Mouse (Mus musculus) liver, embryonic 16.5 days (tissue): ENCODE measurements at regions not wholly inside any gene's neighbourhood (a gene's known extent, or its start where the extent isn't known, plus 50 kb on each side); places are given as distances from the start of the nearest gene placed in this dataset.
"Not testable (repeated sequence)": the region's sequence is repeated elsewhere in the genome, so short reads cannot be mapped to it uniquely, and the experiment has no call there.

Experiments used
- ATAC-seq: fragments of 200-750 bp; cut with Nextera tagmentation; 2 replicates; pipeline ENCODE4 v1.8.0; 2017; ENCODE audit warnings: low read depth, mild to moderate bottlenecking, moderate number of reproducible peaks, moderate library complexity
- H3K27ac ChIP-seq: fragments of 300-500 bp; sonication (generic); 2 replicates; pipeline ENCODE4 v1.5.1; 2014; ENCODE audit warnings: mild to moderate bottlenecking, low read length
- H3K27me3 ChIP-seq: fragments of 300-500 bp; sonication (generic); 2 replicates; pipeline ENCODE4 v1.6.1; 2014; ENCODE audit warnings: low read depth, low read length, mixed read lengths; ENCODE audit not compliant: control insufficient read depth, insufficient read depth
- H3K36me3 ChIP-seq: fragments of 300-500 bp; sonication (generic); 2 replicates; pipeline ENCODE4 v1.6.1; 2014; ENCODE audit warnings: mild to moderate bottlenecking; ENCODE audit not compliant: control insufficient read depth, insufficient read depth
- H3K4me1 ChIP-seq: fragments of 300-500 bp; sonication (generic); 2 replicates; pipeline ENCODE4 v1.6.1; 2014; ENCODE audit warnings: low read depth, low read length, mixed read lengths; ENCODE audit not compliant: control insufficient read depth
- H3K4me2 ChIP-seq: fragments of 300-500 bp; sonication (generic); 2 replicates; pipeline ENCODE4 v1.6.1; 2014; ENCODE audit warnings: low read depth, low read length, mixed read lengths
- H3K4me3 ChIP-seq: fragments of 300-500 bp; sonication (generic); 2 replicates; pipeline ENCODE4 v1.5.1; 2014; ENCODE audit warnings: low read depth, mild to moderate bottlenecking, low read length
- H3K9ac ChIP-seq: fragments of 300-500 bp; sonication (generic); 2 replicates; pipeline ENCODE4 v1.6.1; 2014; ENCODE audit warnings: low read depth, low read length
- H3K9me3 ChIP-seq: fragments of 300-500 bp; sonication (generic); replicated peaks from 2 replicates; pipeline ENCODE4 v1.6.1; 2016; ENCODE audit warnings: low read length; ENCODE audit not compliant: control insufficient read depth
- WGBS: fragments of 180-500 bp; shearing (Covaris S2); extraction: QIAGEN DNeasy Blood & Tissue Kit; methylation state at CpG from one replicate; pipeline ENCODE4 v1.1.7; 2014; ENCODE audit not compliant: insufficient replicate concordance; 5-methylcytosine and 5-hydroxymethylcytosine counted together

- WGBS = 19% methylated on average over 2 of the region's 2 CpGs
- H3K9me3 ChIP-seq, H3K4me2 ChIP-seq, ATAC-seq, H3K27me3 ChIP-seq, H3K36me3 ChIP-seq, H3K4me1 ChIP-seq, H3K9ac ChIP-seq, H3K4me3 ChIP-seq, H3K27ac ChIP-seq: not testable (repeated sequence)
These were observed 590.8 kb upstream of the Adcyap1 start for GRCm38 (mm10) chr17:92608017-92608416.

- Histone ChIP-seq H3K9me3 (no peaks in the 10 kb centered on the region), H3K27ac (no peak overlapping the region), H3K27me3 (no peaks in the 10 kb centered on the region), H3K9ac (no peak overlapping the region), H3K4me3 (no peak overlapping the region), H3K4me2 (no peak overlapping the region), H3K36me3 (no peaks in the 10 kb centered on the region), H3K4me1 (no peaks in the 10 kb centered on the region)
- WGBS = 37% methylated on average over 2 of the region's 2 CpGs
- ATAC-seq = peak; percentile 67
These were observed 569.8 kb upstream of the Adcyap1 start for GRCm38 (mm10) chr17:92628816-92629614.

- ATAC-seq = no peak
- H3K36me3 ChIP-seq = no peaks in the 10 kb centered on the region
- no peaks in the 10 kb centered on the region for H3K9me3 ChIP-seq
- no peaks in the 10 kb centered on the region for H3K27me3 ChIP-seq
- no peak overlapping the region for H3K4me2 ChIP-seq
- H3K4me3 ChIP-seq = no peak overlapping the region
- 57% methylated on average over 2 of the region's 2 CpGs for WGBS
- H3K4me1 ChIP-seq = no peaks in the 10 kb centered on the region
- no peak overlapping the region for H3K27ac ChIP-seq
- H3K9ac ChIP-seq = no peak overlapping the region
These were observed 547.6 kb upstream of the Adcyap1 start for GRCm38 (mm10) chr17:92651264-92651663.
